Mouse (Mus musculus): Measurements from ENCODE around the gene Hgf.

Hgf gene

GRCm38 (mm10) chr5:16650240-16650639, 96.9 kb downstream of the Hgf start:
- H3K36me3 ChIP-seq (ENCODE audit: insufficient read depth, low read length): no peaks in the 10 kb centered on the region
- TF ChIP-seq POU5F1 (IDR thresholded peaks at IDR 0.05; ENCODE audit: borderline replicate concordance, low read length): no peak
- TF ChIP-seq CTCF (conservative IDR thresholded peaks at IDR 0.05; ENCODE audit: low read length): no peak
- TF ChIP-seq NANOG (IDR thresholded peaks at IDR 0.05; ENCODE audit: borderline replicate concordance, low read length): no peak

GRCm38 (mm10) chr5:16654022-16654421, 100.7 kb downstream of the Hgf start:
- no peak for TF ChIP-seq CTCF (conservative IDR thresholded peaks at IDR 0.05; ENCODE audit: low read length)
- no peak for TF ChIP-seq NANOG (IDR thresholded peaks at IDR 0.05; ENCODE audit: borderline replicate concordance, low read length)
- no peak for TF ChIP-seq POU5F1 (IDR thresholded peaks at IDR 0.05; ENCODE audit: borderline replicate concordance, low read length)
- Histone ChIP-seq H3K36me3 (ENCODE audit: insufficient read depth, low read length) (no peaks in the 10 kb centered on the region), H3K9me3 (ENCODE audit: low read length) (no peaks in the 10 kb centered on the region), H3K4me1 (replicated peaks; ENCODE audit: low read depth, low read length) (no peaks in the 10 kb centered on the region), H3K4me3 (replicated peaks; ENCODE audit: low read length) (no peak overlapping the region), H3K27me3 (ENCODE audit: insufficient read depth, low read length) (no peaks in the 10 kb centered on the region)

More at GRCm38 (mm10) chr5:16650240-16650639, 96.9 kb downstream of the Hgf start:
- Histone ChIP-seq H3K4me3 (replicated peaks; ENCODE audit: low read length) (no peak overlapping the region), H3K4me1 (replicated peaks; ENCODE audit: low read depth, low read length) (no peaks in the 10 kb centered on the region), H3K27me3 (ENCODE audit: insufficient read depth, low read length) (no peaks in the 10 kb centered on the region), H3K9me3 (ENCODE audit: low read length) (no peaks in the 10 kb centered on the region)

Data from E14TG2a.4 (cell line).